Mouse (Mus musculus): ENCODE data around the gene Zfp128.

GRCm38 (mm10) chr7:12926316-12926715 lies 45.3 kb downstream of the Zfp128 start:
- TF ChIP-seq CTCF (IDR thresholded peaks at IDR 0.05; ENCODE audit: extremely low read depth, insufficient read depth, low read length) (no peak), POLR2A (IDR thresholded peaks at IDR 0.05; ENCODE audit: extremely low read depth, insufficient read depth, low read length) (no peak)
